Mouse (Mus musculus) stomach, embryonic 14.5 days (tissue): ENCODE results near the gene Gpc3. TPM values are rescaled to one million over a fixed set of nuclear protein-coding genes. Genes with fewer than 3 reads are reported as not detected.
"Not testable (repeated sequence)": the region's sequence is repeated elsewhere in the genome, so short reads cannot be mapped to it uniquely, and the experiment has no call there.

Experiments used
- ATAC-seq: fragments of 200-750 bp; cut with Nextera tagmentation; 2 replicates; pipeline ENCODE4 v1.8.0; 2017; ENCODE audit warnings: low read depth, moderate TSS enrichment; ENCODE audit not compliant: insufficient number of reproducible peaks, insufficient read depth, low FRiP score
- H3K27ac ChIP-seq: fragments of 300-500 bp; sonication (generic); 2 replicates; pipeline ENCODE4 v1.5.1; 2014; ENCODE audit warnings: mild to moderate bottlenecking, low read length, moderate library complexity, mixed read lengths
- H3K27me3 ChIP-seq: fragments of 300-500 bp; sonication (generic); 2 replicates; pipeline ENCODE4 v1.6.1; 2014; ENCODE audit warnings: low read length, control low read depth, mixed read lengths; ENCODE audit not compliant: control insufficient read depth, insufficient read depth
- H3K36me3 ChIP-seq: fragments of 300-500 bp; sonication (generic); 2 replicates; pipeline ENCODE4 v1.6.1; 2014; ENCODE audit warnings: mild to moderate bottlenecking, control low read depth, low read length, moderate library complexity, mixed read lengths; ENCODE audit not compliant: control insufficient read depth, insufficient read depth
- H3K4me1 ChIP-seq: fragments of 300-500 bp; sonication (generic); 2 replicates; pipeline ENCODE4 v1.6.1; 2014; ENCODE audit warnings: low read length, control low read depth, mixed read lengths; ENCODE audit not compliant: control insufficient read depth, insufficient read depth
- H3K4me2 ChIP-seq: fragments of 300-500 bp; sonication (generic); replicated peaks from 2 replicates; pipeline ENCODE4 v1.6.1; 2014; ENCODE audit warnings: low read depth, low read length, control low read depth
- H3K4me3 ChIP-seq: fragments of 300-500 bp; sonication (generic); 2 replicates; pipeline ENCODE4 v1.5.1; 2014; ENCODE audit warnings: low read depth, low read length, control low read depth
- H3K9ac ChIP-seq: fragments of 300-500 bp; sonication (generic); replicated peaks from 2 replicates; pipeline ENCODE4 v1.6.1; 2014; ENCODE audit warnings: low read depth, mild to moderate bottlenecking, control low read depth, low read length, moderate library complexity, mixed read lengths
- H3K9me3 ChIP-seq: fragments of 300-500 bp; sonication (generic); 2 replicates; pipeline ENCODE4 v1.6.1; 2016; ENCODE audit warnings: low read depth, low read length, control low read depth; ENCODE audit not compliant: control insufficient read depth
- WGBS: fragments of 180-500 bp; shearing (Covaris S2); extraction: QIAGEN DNeasy Blood & Tissue Kit; methylation state at CpG from one replicate; pipeline ENCODE4 v1.1.7; 2014; 5-methylcytosine and 5-hydroxymethylcytosine counted together
- polyA plus RNA-seq: library from polyadenylated mRNA; unstranded; fragments of >200 nt; fragmentation: Nextera tagmentation; extraction: Ambion mirVana; gene quantifications from 2 replicates; pipeline ENCODE4 v1.2.1, GENCODE M21; 2014

Gene Gpc3
- polyA plus RNA-seq, 1 experiment from 2014 or later, result 750 TPM

DNA sequence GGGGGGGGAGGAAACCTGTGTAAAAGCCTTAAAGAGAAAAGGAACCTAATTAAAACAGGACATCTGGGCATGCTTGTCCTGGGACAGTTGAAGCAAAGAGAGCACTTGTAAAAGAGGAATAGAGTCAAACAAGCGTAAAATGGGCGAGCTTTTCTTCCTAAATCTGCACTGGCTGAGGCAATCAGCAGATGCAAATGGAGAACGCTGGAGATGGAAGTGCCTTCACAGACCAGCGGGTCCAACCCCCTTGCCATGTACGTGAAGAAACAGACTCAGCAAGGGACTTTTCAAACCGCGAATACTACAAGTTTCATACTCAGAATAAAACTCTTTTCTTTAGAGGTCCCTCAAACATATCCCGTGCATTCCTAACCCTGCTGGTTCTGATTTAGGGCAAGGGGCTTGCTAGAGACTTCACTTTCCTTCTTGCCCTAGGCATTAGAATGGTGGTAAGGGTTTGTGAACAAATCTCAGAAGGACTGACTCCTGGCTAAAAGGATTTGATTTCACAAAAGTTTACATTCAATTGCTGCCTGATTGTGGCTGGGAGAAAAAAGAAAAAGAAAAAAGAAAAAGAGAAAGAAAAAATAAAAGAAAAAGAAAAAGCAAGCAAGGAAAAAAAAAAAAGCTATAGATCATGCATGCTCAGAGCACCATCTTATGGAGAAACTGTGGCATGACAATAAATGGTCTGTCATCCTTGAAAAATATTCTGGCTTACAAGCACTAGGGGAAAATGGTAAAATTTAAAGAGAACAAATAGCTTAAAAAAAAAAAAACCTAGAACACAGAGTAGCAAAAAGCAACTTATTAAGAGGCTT lies 243.6 kb downstream of the Gpc3 start:
- Histone ChIP-seq H3K36me3 (no peaks in the 10 kb centered on the region), H3K27ac (no peak overlapping the region), H3K27me3 (no peaks in the 10 kb centered on the region), H3K4me3 (no peak overlapping the region), H3K4me1 (no peaks in the 10 kb centered on the region), H3K4me2 (no peak overlapping the region), H3K9me3 (no peaks in the 10 kb centered on the region), H3K9ac (no peak overlapping the region)
- WGBS, result 67% methylated on average over 8 of the region's 8 CpGs
- no peak for ATAC-seq

DNA sequence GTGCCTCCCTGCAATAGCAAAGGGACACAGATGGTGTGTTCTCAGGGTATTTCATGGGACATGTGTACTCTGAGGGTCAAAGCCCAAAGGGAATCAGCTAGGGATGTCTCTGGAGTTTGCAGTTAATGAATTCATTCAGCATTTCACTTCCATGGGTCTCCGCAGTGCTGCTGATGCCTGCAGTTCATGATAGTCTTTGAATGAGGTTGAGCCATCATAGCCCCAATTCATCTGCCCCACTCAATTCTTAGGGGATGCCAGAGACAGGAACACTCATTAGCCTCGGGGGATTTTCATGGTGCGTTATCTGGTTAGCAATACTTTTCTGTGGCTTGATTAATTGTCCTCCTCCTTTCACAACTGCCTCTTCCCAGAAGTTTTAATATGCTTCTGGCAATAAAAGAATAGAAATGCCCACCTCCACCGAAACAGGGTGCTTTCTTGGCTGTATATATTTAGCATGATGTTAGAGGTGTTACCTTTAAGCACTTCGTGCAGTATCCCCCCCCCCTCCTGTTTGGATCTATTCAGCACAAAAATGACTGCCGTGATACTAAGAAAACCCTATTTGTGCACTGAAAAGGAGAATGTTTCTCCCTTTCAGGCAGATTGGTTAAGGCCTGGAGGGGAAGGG lies 244.3 kb downstream of the Gpc3 start:
- Histone ChIP-seq H3K4me2 (no peak overlapping the region), H3K27me3 (no peaks in the 10 kb centered on the region), H3K27ac (no peak overlapping the region), H3K4me1 (no peaks in the 10 kb centered on the region), H3K36me3 (no peaks in the 10 kb centered on the region), H3K9ac (no peak overlapping the region), H3K9me3 (no peaks in the 10 kb centered on the region), H3K4me3 (no peak overlapping the region)
- no peak for ATAC-seq
- 65% methylated on average over 6 of the region's 6 CpGs for WGBS

DNA sequence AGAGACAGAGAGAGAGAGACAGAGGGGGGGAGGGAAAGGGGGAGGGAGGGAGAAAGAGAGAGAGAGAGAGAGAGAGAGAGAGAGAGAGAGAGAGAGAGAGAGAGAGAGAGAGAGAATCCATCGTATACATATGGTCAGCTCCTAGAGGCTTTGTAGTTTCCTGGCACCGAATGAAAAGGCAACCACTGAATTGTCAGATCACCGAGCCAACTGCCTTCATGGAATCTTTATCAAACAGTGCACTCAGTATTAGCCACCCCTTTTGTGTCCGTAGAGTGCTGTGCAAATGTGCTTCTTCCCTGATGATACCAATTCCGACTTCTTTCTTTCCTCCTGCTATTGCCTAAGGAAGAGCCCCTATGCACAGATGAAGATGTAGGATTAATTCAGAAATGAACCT lies 246.9 kb downstream of the Gpc3 start:
- H3K36me3 ChIP-seq, result no peaks in the 10 kb centered on the region
- ATAC-seq, result no peak
- no peaks in the 10 kb centered on the region for H3K4me1 ChIP-seq
- H3K9ac ChIP-seq, result no peak overlapping the region
- no peaks in the 10 kb centered on the region for H3K9me3 ChIP-seq
- no peak overlapping the region for H3K4me3 ChIP-seq
- no peaks in the 10 kb centered on the region for H3K27me3 ChIP-seq
- no peak overlapping the region for H3K4me2 ChIP-seq
- H3K27ac ChIP-seq, result no peak overlapping the region
- 75% methylated on average over 5 of the region's 5 CpGs for WGBS

DNA sequence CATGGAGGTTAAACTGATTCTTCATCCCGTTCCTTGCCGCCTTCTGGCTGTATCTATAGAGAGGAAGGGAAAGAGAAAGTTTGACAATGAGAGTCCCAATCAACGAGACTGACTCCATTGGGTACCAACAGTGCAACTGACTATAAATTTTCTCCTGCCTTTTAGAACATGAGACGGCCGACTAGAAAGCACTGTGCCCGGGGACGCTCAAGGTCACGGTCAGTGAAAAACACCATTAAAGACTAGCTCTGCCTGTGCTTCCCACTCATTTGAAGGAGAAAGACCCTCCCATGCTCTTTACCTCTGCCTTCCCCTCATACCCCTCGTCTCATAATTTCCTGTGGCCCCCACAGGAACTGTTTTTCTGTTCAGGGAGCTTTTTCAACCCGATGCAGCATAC lies 248.0 kb downstream of the Gpc3 start:
- no peaks in the 10 kb centered on the region for H3K27me3 ChIP-seq
- H3K36me3 ChIP-seq, result no peaks in the 10 kb centered on the region
- H3K4me2 ChIP-seq, result no peak overlapping the region
- 85% methylated on average over 10 of the region's 10 CpGs for WGBS
- H3K4me1 ChIP-seq, result no peaks in the 10 kb centered on the region
- no peak overlapping the region for H3K27ac ChIP-seq
- H3K4me3 ChIP-seq, result no peak overlapping the region
- no peaks in the 10 kb centered on the region for H3K9me3 ChIP-seq
- ATAC-seq, result no peak
- H3K9ac ChIP-seq, result no peak overlapping the region

DNA sequence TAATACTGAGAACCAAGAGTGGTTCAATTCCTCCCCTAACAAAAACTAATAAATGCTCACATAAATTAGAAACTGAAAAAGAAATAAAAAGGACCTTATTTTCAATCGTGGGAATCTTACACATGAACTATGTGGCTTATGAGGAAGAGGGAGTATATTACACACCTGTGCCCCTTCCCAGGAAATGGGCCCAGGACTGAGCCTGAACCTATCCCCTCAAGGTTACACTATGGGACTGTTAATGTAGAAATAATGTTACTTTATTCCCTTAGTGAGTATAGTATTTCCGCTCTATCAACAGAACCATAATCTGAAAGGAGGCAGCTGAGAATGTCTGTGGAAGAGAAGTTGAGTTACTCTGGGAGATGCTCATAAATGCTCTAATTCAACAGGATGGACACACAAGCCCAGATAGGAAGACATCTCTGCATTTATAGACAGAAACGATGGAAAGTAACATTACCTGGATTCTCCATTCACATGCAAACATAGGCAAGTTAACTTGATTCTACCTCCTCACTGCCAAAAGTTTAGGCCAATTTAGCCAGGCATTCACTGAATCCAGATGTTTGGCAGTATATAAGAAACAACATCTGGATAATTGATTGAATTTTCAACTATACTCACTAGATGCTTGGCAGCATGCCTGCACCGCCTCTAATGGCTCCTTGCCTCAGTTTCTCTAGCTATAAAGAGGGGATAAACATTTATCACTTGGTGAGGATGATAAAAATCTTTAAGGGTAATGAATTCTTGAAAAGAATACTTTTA lies 251.3 kb downstream of the Gpc3 start:
- H3K27ac ChIP-seq, result no peak overlapping the region
- no peak for ATAC-seq
- H3K27me3 ChIP-seq, result no peaks in the 10 kb centered on the region
- no peak overlapping the region for H3K4me3 ChIP-seq
- H3K36me3 ChIP-seq, result no peaks in the 10 kb centered on the region
- H3K4me2 ChIP-seq, result no peak overlapping the region
- 87% methylated on average over 4 of the region's 4 CpGs for WGBS
- no peak overlapping the region for H3K9ac ChIP-seq
- H3K4me1 ChIP-seq, result no peaks in the 10 kb centered on the region
- no peaks in the 10 kb centered on the region for H3K9me3 ChIP-seq

DNA sequence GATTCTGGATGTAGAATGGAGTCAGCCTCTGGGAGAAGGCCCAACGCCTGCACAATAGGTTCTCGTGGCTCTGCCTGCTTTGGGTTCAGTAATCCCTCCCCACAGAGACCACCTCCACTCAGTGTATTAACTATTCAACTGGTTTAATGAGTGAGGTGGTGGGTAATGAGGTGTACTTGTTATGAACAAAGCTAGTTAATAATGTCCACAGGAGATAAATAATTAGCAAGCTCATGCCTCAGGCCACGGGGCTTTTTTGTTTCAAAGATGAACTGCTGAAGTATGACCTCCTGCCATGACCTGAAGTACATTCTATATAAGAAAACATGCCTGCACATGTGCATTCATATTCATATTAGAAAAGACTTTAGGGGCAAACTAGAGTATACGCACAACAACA lies 260.8 kb downstream of the Gpc3 start:
- 81% methylated on average over 4 of the region's 4 CpGs for WGBS

DNA sequence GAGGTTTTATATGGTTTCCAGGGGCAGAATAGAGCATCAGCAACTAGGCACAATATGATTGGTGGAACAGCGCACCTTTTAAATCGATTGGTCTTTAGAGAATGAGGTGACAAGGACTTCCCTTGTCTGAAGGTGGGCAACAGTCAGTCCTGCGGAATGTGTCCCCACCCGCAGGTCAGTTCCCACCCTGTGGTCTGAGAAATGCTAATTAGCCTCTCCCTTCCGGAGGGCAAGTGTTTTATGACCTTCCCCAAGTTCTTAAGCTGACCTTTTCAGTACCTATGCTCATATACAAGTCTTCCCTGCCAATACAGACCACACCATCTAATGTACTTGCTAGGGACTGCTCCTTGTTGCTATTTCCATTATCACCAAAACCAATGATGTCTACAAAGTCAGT lies 263.1 kb downstream of the Gpc3 start:
- WGBS, result 69% methylated on average over 5 of the region's 5 CpGs
- not testable (repeated sequence) for ATAC-seq, H3K27me3 ChIP-seq

More for the DNA sequence above, 260.8 kb downstream of the Gpc3 start:
- no peak overlapping the region for H3K9ac ChIP-seq
- no peaks in the 10 kb centered on the region for H3K4me1 ChIP-seq
- no peaks in the 10 kb centered on the region for H3K27me3 ChIP-seq
- no peaks in the 10 kb centered on the region for H3K9me3 ChIP-seq
- H3K36me3 ChIP-seq, result no peaks in the 10 kb centered on the region
- no peak overlapping the region for H3K27ac ChIP-seq
- no peak overlapping the region for H3K4me2 ChIP-seq
- no peak for ATAC-seq
- no peak overlapping the region for H3K4me3 ChIP-seq

DNA sequence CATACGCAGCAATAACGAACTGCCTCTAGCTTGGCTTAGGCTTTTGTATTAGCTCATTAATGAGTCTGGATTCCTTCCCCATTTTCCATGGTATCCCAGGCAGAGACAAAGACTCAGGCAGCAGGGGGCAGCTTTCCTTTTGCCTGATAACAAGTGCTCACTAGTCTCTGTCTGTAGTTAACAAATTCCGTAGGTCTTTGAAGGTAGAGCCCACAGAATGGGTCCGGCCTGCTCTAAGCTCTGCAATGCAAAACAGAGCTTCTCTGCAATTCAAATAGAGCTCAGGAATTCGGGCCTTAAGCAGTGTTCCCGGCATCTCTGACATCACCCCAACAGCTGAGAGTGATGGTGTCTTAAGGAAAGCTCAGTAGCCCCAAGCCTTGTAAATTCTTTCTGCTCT lies 265.0 kb downstream of the Gpc3 start:
- no peaks in the 10 kb centered on the region for H3K4me1 ChIP-seq
- H3K36me3 ChIP-seq, result no peaks in the 10 kb centered on the region
- no peak overlapping the region for H3K4me3 ChIP-seq
- no peak overlapping the region for H3K4me2 ChIP-seq
- H3K9ac ChIP-seq, result no peak overlapping the region
- no peaks in the 10 kb centered on the region for H3K27me3 ChIP-seq
- no peak overlapping the region for H3K27ac ChIP-seq
- 63% methylated on average over 6 of the region's 6 CpGs for WGBS
- no peak for ATAC-seq
- H3K9me3 ChIP-seq, result no peaks in the 10 kb centered on the region

More for the DNA sequence above, 263.1 kb downstream of the Gpc3 start:
- not testable (repeated sequence) for H3K36me3 ChIP-seq, H3K27ac ChIP-seq, H3K9ac ChIP-seq, H3K4me2 ChIP-seq, H3K4me1 ChIP-seq, H3K4me3 ChIP-seq, H3K9me3 ChIP-seq
